ENCODE assay signal across 1 mouse cellular context in genomic region chr11:116657311-116658223, GRCm38 (mm10).
TF ChIP-seq lines count a peak whose summit lies in the region.

No protein-coding gene starts in this region.

TF ChIP-seq in myocyte, 11 proteins besides CTCF, POLR2A, EP300 and RAD21 (continued from another document):
- TF ChIP-seq MYOG (IDR thresholded peaks at IDR 0.05; ENCODE audit: control insufficient read depth in 1 of 3, insufficient read depth in 1 of 3, insufficient read length in 2 of 3, low read depth in 2 of 3) (peak in 1 of 3 experiments; percentile 8), E2F4 (IDR thresholded peaks at IDR 0.05; ENCODE audit: insufficient read depth) (no peak), CEBPB (IDR thresholded peaks at IDR 0.05; ENCODE audit: insufficient read depth, poor library complexity, severe bottlenecking) (no peak), USF1 (IDR thresholded peaks at IDR 0.05; ENCODE audit: low read depth) (peak; percentile 24), MAX (IDR thresholded peaks at IDR 0.05; ENCODE audit: low read depth) (peak; percentile 33), POLR2AphosphoS2 (IDR thresholded peaks at IDR 0.05; ENCODE audit: insufficient read length, low read depth) (peak; percentile 96)
